Mouse (Mus musculus) CD4-positive naive resting alpha-beta T cell, adult 57 days (primary cell): ENCODE measurements around the gene Gm21748. TPM values are rescaled to one million over a fixed set of nuclear protein-coding genes. Genes with fewer than 3 reads are reported as not detected.

Source experiments
- total RNA-seq: library from RNA; stranded (reverse); gene quantifications from one replicate; pipeline ENCODE4 v1.2.4, GENCODE M21; 2023

Gene Gm21748
- total RNA-seq = not detected

GRCm38 (mm10) chrY:90839077-90839476 lies at the start of gene Gm21748:
Gene Gm21748, minus strand, starts transcription at chrY:90839177.

Other genes starting within 250 kb of the Gm21748 start
- gene Gm21860, start 84.4 kb downstream of the Gm21748 start, total RNA-seq = not detected
- not detected for gene Gm47283, start 54.4 kb downstream of the Gm21748 start, total RNA-seq